Mouse (Mus musculus) limb, embryonic 14.5 days (tissue): ENCODE results near the gene Aig1. TPM values are rescaled to one million over a fixed set of nuclear protein-coding genes. Genes with fewer than 3 reads are reported as not detected.

Experiments
- ATAC-seq: fragments of 200-750 bp; cut with Nextera tagmentation; 2 replicates; pipeline ENCODE4 v1.8.0; 2017; ENCODE audit warnings: low read depth, moderate number of reproducible peaks, moderate TSS enrichment; ENCODE audit not compliant: low FRiP score
- DNase-seq: peaks from one replicate; pipeline ENCODE4 v3.0.0-alpha.2; 2015; ENCODE audit warnings: low spot score
- H3K27ac ChIP-seq: fragments of 300-500 bp; sonication (generic); replicated peaks from 2 replicates; pipeline ENCODE4 v1.5.1; 2014; ENCODE audit warnings: low read depth, mild to moderate bottlenecking, low read length, moderate library complexity, mixed read lengths
- H3K27me3 ChIP-seq: fragments of 300-500 bp; sonication (generic); 2 replicates; pipeline ENCODE4 v1.6.1; 2014; ENCODE audit warnings: low read length, mixed read lengths; ENCODE audit not compliant: control insufficient read depth, insufficient read depth
- H3K36me3 ChIP-seq: fragments of 300-500 bp; sonication (generic); 2 replicates; pipeline ENCODE4 v1.6.1; 2014; ENCODE audit warnings: mild to moderate bottlenecking, low read length, moderate library complexity, mixed read lengths; ENCODE audit not compliant: control insufficient read depth, insufficient read depth
- H3K4me1 ChIP-seq: fragments of 300-500 bp; sonication (generic); 2 replicates; pipeline ENCODE4 v1.6.1; 2014; ENCODE audit warnings: antibody characterized with exemption, low read length, mixed read lengths; ENCODE audit not compliant: control insufficient read depth, insufficient read depth
- H3K4me2 ChIP-seq: fragments of 300-500 bp; sonication (generic); replicated peaks from 2 replicates; pipeline ENCODE4 v1.6.1; 2014; ENCODE audit warnings: low read depth, mild to moderate bottlenecking, low read length, moderate library complexity; ENCODE audit not compliant: severe bottlenecking
- H3K4me3 ChIP-seq: fragments of 300-500 bp; sonication (generic); replicated peaks from 2 replicates; pipeline ENCODE4 v1.5.1; 2014; ENCODE audit warnings: low read length
- H3K9ac ChIP-seq: fragments of 300-500 bp; sonication (generic); 2 replicates; pipeline ENCODE4 v1.6.1; 2014; ENCODE audit warnings: mild to moderate bottlenecking, low read depth, low read length, moderate library complexity; ENCODE audit not compliant: severe bottlenecking
- H3K9me3 ChIP-seq: fragments of 300-500 bp; sonication (generic); 2 replicates; pipeline ENCODE4 v1.6.1; 2016; ENCODE audit warnings: low read length; ENCODE audit not compliant: control insufficient read depth
- POLR2A ChIP-seq: fragments of 200-500 bp; IDR thresholded peaks from 2 replicates; pipeline ENCODE4 v1.8.0; 2012; ENCODE audit warnings: inconsistent platforms, mild to moderate bottlenecking, moderate library complexity, borderline replicate concordance; ENCODE audit not compliant: insufficient read depth, insufficient read length; ENCODE audit errors: extremely low read depth
- WGBS: fragments of 180-500 bp; shearing (Covaris S2); extraction: QIAGEN DNeasy Blood & Tissue Kit; methylation state at CpG from one replicate; pipeline ENCODE4 v1.1.7; 2014; 5-methylcytosine and 5-hydroxymethylcytosine counted together
- polyA plus RNA-seq, 2 experiments: library from polyadenylated mRNA; depleted of rRNA in 1 of 2; stranded (reverse) in 1 of 2; unstranded in 1 of 2; fragments of >200 nt; fragmentation: Nextera tagmentation in 1 of 2; extraction: Ambion mirVana in 1 of 2; gene quantifications; 2 replicates each; pipeline versions ENCODE4 v1.2.1 to v1.2.3; 2012 to 2014

The Aig1 gene
- polyA plus RNA-seq, 2 experiments: 20.0 to 33.7 TPM

- WGBS: 84% methylated on average over 1 of the region's 1 CpGs
- ATAC-seq (no peak), DNase-seq (no peak)
- TF ChIP-seq POLR2A: no peak
- Histone ChIP-seq H3K36me3 (no peaks in the 10 kb centered on the region), H3K27me3 (no peaks in the 10 kb centered on the region), H3K4me1 (0 out of 2 replicates have a peak, but pooled peaks cover 3% of the 10 kb centered on the region), H3K4me3 (no peak overlapping the region), H3K9ac (no peak overlapping the region), H3K9me3 (no peaks in the 10 kb centered on the region), H3K27ac (no peak overlapping the region), H3K4me2 (no peak overlapping the region)
These were observed 79.2 kb downstream of the Aig1 start for GRCm38 (mm10) chr10:13789604-13790003.

- DNase-seq (peak; percentile 56), ATAC-seq (peak; percentile 72)
- Histone ChIP-seq H3K9ac (no peak overlapping the region), H3K4me1 (0 out of 2 replicates have a peak, but pooled peaks cover 3% of the 10 kb centered on the region), H3K9me3 (no peaks in the 10 kb centered on the region), H3K36me3 (no peaks in the 10 kb centered on the region), H3K27me3 (no peaks in the 10 kb centered on the region), H3K4me2 (no peak overlapping the region), H3K27ac (no peak overlapping the region), H3K4me3 (no peak overlapping the region)
- 67% methylated on average over 9 of the region's 9 CpGs for WGBS
- TF ChIP-seq POLR2A: no peak
These were observed 80.7 kb downstream of the Aig1 start for GRCm38 (mm10) chr10:13788057-13788456.

DNA sequence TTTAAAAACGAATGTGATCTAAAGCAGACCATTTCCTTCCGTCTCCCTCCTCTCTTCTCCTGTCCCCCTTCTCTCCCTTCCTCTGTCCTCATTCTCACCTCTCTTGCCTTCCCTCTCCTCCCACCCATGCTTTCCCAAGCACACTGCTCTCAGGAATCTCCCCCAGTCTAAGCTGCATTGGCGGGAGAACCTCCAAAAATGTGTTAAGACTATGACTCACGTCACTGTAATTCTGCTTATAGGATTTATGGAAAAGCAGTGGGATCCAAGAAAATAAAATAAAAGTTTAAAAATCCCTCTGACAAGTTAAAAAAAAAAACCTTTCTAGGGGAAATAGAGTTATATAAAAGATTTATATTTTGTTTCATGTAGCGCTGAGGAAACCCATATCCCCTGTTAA, 86.0 kb downstream of the Aig1 start:
- H3K36me3 ChIP-seq: no peaks in the 10 kb centered on the region
- H3K27me3 ChIP-seq: 0 out of 2 replicates have a peak, but pooled peaks cover 6% of the 10 kb centered on the region
- DNase-seq: peak; percentile 73
- no peaks in the 10 kb centered on the region for H3K9me3 ChIP-seq
- no peak for TF ChIP-seq POLR2A
- H3K27ac ChIP-seq: 0 out of 2 replicates have a peak overlapping the region, but pooled peaks have one; percentile 27
- 0 out of 2 replicates have a peak, but pooled peaks cover 1% of the 10 kb centered on the region for H3K4me1 ChIP-seq
- no peak overlapping the region for H3K9ac ChIP-seq
- no peak overlapping the region for H3K4me3 ChIP-seq
- peak; percentile 81 for ATAC-seq
- H3K4me2 ChIP-seq: no peak overlapping the region
- WGBS: 25% methylated on average over 5 of the region's 5 CpGs

DNA sequence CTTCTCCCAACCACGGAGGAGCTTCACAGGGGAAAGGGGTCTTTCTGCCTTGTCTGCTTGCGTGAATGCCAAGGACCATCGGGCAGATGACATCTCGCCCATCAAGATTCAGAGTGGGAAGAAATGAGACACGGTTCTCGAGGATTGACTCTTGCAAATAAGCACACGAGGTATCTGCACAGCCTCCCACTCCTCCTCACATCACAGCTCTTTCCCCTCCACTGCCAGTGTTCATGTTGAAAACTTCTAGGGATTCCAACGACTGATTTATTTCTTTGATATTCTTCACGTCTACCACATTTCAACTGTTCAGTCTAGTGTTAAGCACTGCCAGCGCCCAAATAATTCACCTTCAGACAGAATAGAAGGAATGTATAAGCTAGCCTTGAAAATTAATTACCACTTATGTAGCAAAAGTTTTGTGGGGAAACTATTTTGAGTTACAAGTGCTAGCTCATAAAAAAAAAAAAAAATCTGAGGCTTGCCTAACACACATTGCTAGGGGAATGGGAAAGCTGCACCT, 86.5 kb downstream of the Aig1 start:
- Histone ChIP-seq H3K27me3 (0 out of 2 replicates have a peak, but pooled peaks cover 6% of the 10 kb centered on the region), H3K36me3 (no peaks in the 10 kb centered on the region), H3K4me1 (no peaks in the 10 kb centered on the region), H3K4me3 (no peak overlapping the region), H3K27ac (0 out of 2 replicates have a peak overlapping the region, but pooled peaks have one; percentile 27), H3K9me3 (no peaks in the 10 kb centered on the region), H3K9ac (no peak overlapping the region), H3K4me2 (no peak overlapping the region)
- no peak for TF ChIP-seq POLR2A
- WGBS: 56% methylated on average over 10 of the region's 10 CpGs
- peak; percentile 50 for ATAC-seq
- no peak for DNase-seq

- DNase-seq (no peak), ATAC-seq (no peak)
- no peak overlapping the region for H3K4me3 ChIP-seq
- no peaks in the 10 kb centered on the region for H3K36me3 ChIP-seq
- H3K9ac ChIP-seq: no peak overlapping the region
- H3K9me3 ChIP-seq: no peaks in the 10 kb centered on the region
- H3K4me2 ChIP-seq: no peak overlapping the region
- no peak overlapping the region for H3K27ac ChIP-seq
- 0 out of 2 replicates have a peak, but pooled peaks cover 6% of the 10 kb centered on the region for H3K27me3 ChIP-seq
- WGBS: 79% methylated on average over 3 of the region's 3 CpGs
- no peak for TF ChIP-seq POLR2A
- H3K4me1 ChIP-seq: peaks cover 5% of the 10 kb centered on the region; the same call in 1 of the 2 replicates
These were observed 92.8 kb downstream of the Aig1 start for GRCm38 (mm10) chr10:13776014-13776413.

DNA sequence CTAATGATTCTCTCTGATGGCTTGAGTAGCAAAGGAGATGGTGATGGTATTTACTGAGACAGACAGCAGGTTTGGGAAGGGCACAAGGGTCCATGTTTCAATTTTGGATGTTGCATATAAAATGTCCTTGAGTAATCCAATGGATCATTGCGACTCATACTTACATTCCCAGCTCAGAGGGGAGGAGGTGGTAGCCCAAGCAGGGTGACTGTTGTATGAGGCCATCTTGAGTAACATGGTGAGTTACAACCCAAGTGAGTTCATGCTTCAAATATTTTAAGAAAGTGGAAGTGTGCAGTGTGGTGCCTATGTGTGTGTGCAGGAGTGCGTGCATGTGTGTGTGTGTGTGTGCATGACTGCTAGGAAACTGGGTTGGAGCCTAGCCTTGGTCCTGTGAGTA, 93.4 kb downstream of the Aig1 start:
- no peak overlapping the region for H3K4me3 ChIP-seq
- DNase-seq (no peak), ATAC-seq (no peak)
- H3K4me2 ChIP-seq: no peak overlapping the region
- no peak for TF ChIP-seq POLR2A
- 98% methylated on average over 2 of the region's 2 CpGs for WGBS
- no peaks in the 10 kb centered on the region for H3K9me3 ChIP-seq
- H3K36me3 ChIP-seq: no peaks in the 10 kb centered on the region
- H3K4me1 ChIP-seq: peaks cover 6% of the 10 kb centered on the region; the same call in 1 of the 2 replicates
- H3K27me3 ChIP-seq: 0 out of 2 replicates have a peak, but pooled peaks cover 5% of the 10 kb centered on the region
- no peak overlapping the region for H3K9ac ChIP-seq
- no peak overlapping the region for H3K27ac ChIP-seq
